Mouse (Mus musculus): ENCODE results near the gene Junb.

Junb gene

DNA sequence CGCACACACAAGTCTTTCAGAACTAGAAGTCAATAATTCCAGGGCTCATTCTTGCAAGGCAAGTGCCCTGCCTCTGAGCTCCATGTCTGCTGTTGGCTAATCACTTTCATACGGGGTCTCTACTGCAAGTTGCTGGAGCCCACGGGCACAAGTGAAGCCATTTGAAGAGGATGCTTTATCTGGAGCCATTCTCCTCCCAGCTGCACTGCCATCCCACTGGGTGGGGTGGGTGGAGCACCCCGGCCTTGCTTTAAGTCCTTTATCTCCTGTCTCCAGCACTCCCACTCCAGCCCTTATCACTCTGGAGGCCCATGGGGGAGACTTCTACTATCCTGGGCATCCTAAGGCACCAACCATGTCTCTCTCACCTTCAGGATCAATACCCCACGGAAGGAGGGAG, 7.6 kb downstream of the Junb start:
- no peak for DNase-seq (ENCODE audit: low spot score)

DNA sequence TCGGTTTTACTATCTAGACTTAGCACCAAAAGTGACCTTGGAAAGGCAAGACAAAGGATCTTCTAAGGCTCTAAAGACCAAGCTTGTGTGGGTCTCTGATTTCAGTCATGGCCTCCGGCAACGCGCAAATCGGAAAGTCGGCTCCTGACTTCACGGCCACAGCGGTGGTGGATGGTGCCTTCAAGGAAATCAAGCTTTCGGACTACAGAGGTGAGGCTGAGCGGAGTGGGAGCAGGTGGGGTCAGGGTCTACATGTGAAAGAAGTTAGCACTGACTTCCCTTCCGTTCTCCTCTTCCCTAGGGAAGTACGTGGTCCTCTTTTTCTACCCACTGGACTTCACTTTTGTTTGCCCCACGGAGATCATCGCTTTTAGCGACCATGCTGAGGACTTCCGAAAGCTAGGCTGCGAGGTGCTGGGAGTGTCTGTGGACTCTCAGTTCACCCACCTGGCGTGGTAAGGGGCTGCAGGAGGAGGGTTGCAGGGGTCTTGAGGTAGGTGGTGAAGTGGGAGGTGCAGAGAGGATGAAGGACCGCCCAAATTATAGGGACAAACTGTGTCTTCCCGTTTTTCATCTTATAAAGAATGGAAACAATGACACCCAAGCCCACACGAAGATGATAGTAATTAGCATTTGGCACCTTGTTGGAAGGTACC, 8.3 kb downstream of the Junb start:
- no peak for DNase-seq (ENCODE audit: low spot score)

DNA sequence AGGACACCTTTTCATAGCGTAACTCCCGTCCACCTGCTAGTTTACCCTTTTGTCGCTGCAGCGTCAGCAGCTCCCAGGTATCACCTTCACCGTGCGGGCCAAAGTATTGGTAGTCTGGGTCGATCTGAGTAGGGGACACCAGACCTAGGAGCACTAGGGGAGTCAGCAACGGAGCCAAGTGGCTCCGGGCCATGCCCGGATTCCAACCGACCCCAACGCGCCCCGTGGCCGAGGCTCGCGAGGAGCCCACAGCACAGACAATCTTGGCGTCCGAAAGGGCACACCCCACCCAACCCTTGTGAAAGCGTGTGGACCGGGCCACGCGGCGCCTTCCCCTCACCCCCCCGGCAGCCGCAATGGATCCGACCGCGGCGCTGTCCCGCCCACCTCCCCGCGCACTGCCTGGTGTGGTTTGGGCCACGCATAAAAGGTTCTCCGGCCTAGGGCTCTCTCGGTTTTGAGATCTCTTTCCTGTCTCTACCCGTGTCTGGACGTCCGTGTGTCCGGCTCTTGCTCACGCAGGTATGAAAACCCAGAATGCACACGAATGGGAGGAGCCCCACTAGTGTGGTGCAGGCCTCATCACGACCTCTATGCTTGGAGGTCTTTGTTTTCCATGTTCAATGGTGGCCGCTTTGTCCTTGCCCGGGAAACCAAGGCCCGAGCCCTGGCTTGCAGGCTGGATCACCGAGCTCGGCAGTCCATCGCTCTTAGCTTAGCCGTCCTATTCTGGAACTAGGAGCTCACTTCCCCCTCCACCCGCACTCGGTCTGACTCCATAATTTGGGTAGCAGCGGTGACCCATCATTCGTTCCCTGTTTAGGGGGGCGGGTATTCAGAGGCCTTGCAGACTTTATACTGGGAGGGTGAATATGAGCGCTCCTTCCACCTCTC, 9.0 kb downstream of the Junb start, which contains the start of the genes Gm49661, Prdx2 and Rnaseh2a:
Gm49661 (minus strand) TSS at position 193 of the 894 bp plus-strand sequence.
Prdx2 (plus strand) TSS at position 347 of the 894 bp plus-strand sequence.
Rnaseh2a (minus strand) TSS at position 527 of the 894 bp plus-strand sequence.
- no peak for DNase-seq (ENCODE audit: low spot score)

DNA sequence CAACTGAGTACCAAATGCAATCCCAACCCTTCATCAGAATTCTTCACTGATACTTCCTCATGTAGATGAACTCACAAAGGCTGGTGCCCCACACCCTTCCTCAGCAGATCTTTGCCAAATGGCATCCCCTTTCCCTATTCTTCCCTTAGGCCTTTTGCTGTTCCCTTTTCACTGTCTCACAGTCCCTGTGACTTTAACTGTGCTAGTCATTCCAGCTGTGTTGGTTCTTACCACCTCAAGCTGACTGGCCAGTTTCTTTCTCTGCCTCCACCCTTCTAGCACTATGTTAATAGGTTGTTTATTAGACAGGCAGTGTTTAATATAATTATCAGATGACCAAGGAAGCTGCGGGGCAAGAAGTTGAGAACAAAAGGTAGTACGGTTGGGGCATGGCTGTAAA, 9.9 kb downstream of the Junb start:
- DNase-seq (ENCODE audit: low spot score) = no peak

DNA sequence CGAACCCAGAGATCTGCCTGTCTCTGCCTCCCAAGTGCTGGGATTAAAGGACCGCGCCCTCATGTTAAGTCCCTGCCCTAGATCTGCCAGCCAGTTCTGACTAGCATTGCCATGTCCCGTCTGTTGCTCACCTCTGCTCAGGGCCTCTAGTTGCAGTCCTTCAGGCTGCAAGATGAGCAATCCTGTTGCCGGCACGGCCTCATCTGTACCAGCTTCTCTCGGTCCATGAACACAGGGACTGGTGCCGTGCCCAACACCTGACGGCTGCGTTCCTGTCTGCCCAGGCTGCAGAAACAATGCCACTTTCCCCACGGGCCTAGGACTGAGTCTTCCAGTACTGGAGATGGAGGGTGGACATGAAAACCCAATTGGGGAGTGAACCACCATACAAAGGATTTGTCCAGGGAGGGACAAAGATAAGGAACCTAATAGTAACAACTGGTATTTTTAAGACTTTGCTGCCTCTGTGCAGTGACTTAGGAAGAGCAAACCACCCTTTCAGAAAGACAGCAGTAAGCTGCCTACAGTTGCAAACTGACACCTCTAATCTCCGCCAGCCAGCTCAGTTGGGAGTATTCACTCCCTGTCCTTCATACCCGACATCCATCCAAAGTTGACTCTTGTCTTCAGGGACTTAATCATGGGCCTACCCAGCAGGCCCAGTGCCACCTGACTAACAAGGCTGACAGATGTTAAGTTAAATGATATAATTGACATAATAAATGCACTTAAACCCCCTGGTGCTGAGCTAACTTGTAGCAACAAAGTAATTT, 10.8 kb downstream of the Junb start:
- no peak for DNase-seq (ENCODE audit: low spot score)

DNA sequence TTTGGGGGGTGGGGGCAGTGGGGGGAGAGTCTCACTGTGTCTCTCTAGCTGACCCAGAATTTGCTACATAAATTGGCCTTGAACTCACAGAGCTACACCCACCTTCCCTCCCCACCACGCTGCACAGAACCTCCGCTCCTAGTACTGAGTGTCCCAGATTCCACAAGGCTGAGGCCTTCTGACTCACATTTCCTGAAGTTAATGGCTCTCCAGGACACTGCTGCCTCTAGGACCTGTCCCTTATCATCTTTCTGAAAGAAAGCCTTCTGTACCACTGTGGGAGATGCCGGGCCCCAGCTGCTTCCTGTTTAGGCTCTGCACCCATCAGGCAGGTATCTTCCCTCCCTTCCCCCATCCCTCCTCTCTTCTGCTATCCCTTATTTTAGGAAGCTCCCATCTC, 11.9 kb downstream of the Junb start:
- DNase-seq (ENCODE audit: low spot score) = no peak

DNA sequence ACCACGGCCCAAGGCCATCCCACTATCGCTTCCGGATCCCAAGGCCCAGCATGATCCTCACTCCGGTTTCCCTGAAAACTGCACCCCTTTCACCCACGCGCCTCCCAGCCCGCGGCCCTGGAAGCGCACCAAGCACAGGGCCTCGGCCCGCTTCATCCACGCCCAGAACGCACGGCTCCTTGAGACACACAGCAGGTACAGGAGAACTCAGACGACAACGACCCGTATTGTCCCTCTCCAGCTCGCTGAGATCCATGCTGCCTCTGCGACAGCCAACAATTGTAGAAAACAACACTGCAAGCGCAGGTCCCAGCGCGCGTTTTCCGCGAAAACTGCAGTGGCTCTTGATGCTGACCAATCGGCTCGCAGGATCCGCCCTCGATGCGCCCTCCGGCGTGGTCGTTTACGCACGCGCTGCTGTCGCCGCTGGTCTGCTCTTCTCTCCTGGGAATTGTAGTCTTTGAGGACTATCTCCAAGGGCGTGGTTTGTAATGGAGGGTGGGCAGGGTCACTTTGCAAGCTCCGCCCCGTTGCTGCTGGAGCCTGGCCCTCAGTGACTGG, 12.7 kb downstream of the Junb start:
- DNase-seq (ENCODE audit: low spot score) = no peak

DNA sequence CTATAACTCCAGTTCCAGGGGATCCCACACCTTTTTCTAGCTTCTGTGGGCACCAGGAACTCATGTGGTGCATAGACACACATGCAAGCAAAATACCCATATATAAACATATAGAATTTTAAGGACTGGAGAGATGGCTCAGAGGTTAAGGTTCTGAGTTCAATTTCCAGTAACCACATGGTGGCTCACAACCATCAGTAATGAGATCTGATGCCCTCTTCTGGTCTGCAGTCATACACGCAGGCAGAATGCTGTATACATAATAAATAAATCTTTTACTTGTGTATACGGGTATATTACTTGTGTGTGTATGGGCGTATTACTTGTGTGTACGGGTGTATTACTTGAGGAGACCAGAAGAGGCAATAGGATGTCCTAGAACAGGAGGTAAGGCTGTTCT, 14.6 kb downstream of the Junb start:
- DNase-seq (ENCODE audit: low spot score) = no peak

DNA sequence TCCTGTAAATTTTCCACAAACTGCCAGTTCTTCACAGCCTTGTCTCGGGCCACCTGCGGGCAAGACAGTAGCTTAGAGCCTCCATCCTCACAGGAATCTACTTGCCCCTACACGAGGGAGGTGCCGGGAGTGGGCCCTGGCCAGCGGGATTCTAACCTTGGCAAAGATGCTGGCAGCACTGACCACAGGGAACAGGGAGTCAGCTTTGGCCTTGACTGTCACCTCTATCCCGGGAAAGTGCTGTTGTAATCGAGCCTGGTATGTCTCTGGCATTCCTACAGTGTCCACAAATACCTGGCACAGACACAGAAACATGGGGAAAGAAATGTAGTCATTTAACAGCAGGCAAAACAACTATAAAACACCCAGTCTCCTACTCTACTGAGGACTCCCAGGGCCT, 18.7 kb downstream of the Junb start:
- no peak for DNase-seq (ENCODE audit: low spot score)

DNA sequence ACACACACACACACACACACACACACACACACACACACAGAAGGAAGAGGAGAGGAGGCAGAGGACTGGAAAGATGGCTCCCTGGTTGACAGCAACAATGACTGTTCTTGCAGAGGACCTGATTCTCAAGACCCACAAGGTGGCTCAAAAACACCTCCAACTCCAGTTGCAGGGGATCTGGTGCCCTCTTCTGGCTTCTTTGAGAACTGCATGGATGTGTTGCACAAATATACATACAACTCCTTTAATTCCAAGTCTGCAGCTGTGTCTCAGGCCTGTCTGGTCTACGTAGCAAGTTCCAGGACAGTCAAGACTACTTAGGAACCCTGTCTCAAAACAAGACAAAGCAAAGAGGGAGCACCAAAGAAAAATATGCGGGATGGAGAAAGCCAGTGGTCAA, 21.8 kb downstream of the Junb start:
- no peak for DNase-seq (ENCODE audit: low spot score)

DNA sequence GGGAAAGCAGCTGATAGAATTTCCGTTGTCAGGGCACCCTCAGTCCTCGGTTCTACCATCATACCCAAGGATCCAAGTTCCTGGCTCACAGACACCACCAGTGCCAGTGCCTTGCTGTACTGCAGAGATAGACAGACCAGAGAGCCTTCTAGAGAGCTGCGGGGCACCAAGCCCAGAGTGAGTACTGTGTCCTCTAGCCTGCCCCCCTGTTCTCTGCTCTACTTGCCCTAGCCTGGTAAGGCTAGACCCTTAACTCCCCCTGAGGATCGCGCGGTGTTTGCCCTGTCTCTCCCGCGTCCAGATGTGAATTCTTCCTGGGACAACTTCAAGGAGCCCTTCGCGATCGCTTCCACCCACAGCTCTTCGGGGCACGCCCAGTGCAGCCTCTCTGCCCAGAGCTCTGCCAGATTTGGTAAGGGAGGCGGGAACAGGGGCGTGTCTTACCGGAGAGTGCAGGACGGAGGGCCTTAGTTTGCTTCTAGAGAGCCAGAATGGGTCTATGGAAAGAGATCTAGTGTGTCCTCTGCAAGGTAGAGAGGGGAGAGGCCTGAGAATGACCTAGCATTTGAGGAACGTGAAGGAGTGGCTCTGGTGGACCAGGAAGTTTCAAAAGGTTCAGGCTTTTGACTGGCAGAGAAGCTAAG, 25.8 kb downstream of the Junb start:
- no peak for DNase-seq (ENCODE audit: low spot score)

DNA sequence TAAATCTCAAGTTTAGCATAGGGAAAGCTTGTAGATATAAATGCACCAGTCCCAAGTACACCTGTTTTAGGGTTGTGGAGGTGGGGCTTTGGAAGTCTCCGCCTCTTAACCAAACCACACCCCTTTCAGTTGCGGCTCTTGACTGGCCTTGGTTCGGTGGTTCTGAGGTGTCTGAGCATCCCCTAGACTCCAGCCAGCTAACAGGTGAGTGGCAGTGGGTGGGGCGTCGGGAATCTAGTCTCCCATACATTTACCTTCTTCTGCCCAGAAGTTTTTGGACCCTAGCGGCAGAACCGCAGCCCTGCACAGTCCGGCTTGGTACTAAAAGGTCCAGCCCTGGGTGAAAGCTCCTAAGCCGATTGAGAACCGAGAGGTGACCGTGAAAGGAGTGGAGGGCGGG, 28.8 kb downstream of the Junb start:
- DNase-seq (ENCODE audit: low spot score) = no peak

DNA sequence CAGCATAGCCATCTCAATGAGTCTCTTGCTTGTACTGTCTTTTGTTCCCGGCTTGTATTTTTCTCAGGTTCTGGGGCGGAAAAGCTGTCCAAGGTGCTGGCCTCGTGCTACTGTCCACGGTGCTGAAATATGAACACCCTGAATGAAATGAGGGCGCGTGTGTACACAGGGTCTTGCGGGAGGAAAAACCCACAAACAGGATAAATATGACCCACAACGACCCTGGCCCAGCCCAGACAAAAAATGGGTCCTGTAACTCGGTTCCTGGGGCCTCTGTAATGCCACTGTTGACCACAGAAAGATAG, 31.3 kb downstream of the Junb start:
- no peak for DNase-seq (ENCODE audit: low spot score)

DNA sequence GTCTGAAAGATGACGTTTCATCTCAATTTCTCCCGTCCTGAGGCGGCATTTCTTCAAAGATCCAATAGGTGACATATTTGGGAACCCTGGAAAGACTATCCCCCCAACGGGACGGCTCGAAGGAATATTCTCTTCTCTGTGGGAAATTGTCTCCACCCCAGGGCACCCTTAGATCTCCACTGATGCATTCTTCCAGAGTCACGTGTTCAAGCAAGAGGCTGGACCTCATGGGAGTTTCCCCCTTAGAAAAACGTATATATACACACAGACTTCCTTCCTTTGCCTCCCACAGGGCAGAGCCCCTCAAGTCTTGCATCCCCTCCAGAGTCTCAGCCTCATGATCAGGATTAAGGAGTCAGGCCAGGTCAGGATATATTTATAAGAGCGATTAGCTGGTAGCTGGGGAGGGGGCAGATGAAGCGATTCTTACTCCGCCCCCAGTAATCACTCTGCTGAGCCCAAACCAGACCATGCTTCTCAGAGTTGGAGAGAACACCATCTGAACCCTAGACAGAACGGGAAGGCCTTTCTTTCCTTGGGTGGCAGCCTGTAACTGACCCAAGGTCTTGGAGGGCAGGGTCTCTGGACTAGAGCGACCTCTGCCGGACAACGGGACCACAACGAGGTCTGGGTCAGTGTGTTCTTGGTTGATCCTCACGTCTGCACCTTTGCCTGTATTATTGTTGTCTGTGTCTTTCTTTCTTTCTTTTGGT, 31.8 kb downstream of the Junb start, which contains the start of gene Rtbdn:
Rtbdn (plus strand) TSS at position 464 of the 713 bp plus-strand sequence.
- no peak for DNase-seq (ENCODE audit: low spot score)

DNA sequence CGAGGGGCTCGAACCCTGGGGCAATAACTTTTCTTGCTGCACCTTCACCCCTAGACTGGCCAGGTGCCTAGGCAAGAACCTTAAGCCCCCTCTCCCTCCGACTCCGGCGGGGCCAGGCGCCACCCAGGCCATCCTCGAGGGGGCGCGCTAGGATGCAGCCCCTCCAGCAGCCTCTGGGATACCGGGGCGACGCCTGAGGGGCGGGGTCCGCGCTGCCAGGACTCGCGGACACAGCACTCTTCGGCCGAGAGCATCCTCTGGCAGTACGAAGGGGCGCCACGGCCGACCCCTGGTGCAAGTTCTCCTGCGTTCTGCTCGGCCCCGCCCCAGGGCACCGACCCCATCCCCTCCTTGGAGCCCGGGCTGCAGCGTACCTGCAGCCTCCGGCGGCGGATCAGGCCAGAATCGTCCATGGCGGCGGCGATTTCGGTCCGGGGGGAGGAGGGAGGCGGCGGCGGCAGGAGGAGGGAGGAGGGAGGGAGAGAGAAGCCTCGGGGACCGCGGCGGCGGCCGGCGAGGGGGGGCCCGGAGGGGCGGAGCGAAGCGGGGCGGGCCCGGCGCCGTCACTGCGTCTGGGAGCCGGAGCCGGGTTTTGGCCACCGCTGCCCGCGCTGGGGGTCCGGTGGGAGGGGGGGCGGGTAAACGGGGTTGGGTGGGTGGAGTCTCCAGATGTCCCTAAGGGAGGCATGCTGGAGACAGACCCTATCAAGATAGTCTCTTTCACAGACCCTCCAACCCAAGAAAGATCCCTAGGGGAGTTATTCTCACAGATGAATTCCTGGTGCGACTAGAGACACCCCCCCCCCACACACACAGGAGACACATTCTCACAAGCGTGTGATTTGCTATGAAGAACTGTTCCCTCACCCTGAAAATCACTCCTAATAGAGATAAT, 32.6 kb downstream of the Junb start:
- DNase-seq (ENCODE audit: low spot score) = no peak

DNA sequence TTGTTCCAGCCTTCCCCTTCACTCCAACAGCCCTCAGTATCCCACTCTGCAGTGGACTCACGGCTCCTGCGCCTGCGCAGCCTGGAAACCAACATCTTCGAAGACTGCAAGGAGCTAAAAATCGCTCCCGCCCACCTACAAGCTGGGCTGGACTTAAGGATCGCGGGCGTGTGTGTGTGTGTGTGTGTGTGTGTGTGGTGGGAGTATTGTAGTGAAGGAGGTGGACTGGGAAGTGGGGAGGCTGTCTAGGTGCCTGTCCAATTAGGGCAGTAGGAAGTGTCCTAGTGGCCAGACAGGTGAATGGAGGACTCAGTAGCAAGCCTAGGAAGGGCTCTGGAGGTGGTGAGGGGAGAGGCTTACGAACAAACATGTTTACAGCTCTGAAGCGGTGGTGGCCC, 33.3 kb downstream of the Junb start:
- no peak for DNase-seq (ENCODE audit: low spot score)

DNA sequence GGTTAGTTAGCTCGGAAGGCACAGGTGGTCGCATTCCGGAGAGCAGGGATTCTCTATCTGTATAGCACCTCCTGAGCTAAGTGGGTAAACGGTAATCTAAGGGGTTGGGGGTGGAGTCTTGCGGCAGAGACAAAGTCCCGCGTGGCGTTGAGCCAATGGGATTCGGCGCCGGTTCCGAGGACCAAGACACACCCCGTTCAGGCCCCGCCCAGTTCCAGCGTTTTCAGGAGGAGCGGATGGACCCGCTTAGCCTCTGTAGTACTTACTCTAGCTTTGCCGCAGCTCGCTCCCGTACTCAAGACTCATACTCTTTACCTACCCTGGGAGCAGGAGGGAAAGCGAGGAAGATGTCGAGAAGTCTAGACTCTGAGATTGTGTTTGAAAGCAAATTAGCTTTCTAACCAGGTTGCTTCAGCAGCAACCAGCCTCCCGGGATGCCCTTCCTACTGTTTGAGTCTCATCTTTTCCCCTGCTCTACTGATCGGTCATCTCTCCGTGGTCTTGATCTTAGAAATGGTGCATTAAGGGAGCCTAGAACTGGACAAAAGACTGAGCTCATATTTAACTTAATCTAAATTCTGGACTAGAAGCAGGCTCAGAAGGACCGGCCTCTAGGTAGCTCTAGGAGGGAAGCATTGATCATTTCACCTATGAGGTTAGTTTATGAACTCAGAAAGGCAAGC, 33.9 kb downstream of the Junb start:
- DNase-seq (ENCODE audit: low spot score) = no peak

DNA sequence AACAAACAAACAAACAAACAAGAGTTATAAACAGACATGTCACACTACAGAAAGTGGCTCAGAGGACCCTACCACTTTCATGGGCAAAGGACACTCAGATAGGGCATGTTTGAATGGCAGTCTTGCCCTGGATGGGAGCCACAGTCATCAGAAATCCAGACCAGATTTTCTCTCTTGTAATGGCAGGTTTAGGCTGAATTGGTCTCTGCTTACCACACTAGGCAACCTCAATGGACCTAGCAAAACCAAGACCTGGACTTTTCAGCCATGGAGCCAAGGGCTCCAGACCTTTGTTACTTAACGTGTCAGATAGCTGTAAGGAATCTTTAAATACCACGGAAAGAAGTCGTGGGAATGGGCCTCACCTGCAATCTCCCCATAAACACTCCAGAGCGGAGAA, 34.8 kb downstream of the Junb start:
- DNase-seq (ENCODE audit: low spot score) = no peak

DNA sequence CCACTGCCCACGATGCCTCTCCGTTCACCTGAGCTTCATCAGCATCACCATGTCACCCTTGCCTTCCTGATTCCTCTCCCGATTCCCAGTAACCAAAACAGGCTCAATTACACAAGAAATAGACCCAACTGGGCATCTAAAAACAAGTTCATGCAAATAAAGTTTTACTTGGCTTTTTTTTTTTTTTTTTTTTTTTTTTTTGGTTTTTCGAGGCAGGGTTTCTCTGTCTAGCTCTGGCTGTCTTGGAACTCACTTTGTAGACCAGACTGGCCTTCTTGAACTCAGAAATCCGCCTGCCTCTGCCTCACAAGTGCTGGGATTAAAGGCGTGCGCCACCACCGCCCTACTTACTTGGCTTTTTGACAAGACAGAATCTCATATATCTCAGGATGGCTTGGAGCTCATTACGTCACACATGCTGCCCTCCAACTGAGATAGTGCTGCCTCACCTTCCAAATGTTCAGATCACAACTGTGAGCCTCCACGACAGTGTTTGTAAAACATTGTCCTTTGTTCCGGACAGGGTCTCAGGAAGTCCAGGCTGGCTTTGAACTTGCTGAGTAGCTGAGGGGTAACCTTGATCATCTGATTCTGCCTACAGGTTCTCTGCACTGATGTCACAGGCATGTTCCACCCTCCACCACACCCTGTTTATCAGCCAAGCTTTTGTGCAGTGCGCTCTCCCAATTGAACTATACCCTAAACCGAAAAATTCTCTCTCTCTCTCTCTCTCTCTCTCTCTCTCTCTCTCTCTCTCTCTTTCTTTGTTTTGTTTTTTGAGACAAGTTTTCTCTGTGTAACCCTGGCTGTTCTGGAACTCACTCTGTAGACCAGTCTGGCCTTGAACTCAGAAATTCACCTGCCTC, 40.7 kb downstream of the Junb start:
- no peak for DNase-seq (ENCODE audit: low spot score)

Measured in ovary, postnatal 10 days (tissue).